ENCODE assay signal across 9 mouse cellular contexts in the genomic region with DNA sequence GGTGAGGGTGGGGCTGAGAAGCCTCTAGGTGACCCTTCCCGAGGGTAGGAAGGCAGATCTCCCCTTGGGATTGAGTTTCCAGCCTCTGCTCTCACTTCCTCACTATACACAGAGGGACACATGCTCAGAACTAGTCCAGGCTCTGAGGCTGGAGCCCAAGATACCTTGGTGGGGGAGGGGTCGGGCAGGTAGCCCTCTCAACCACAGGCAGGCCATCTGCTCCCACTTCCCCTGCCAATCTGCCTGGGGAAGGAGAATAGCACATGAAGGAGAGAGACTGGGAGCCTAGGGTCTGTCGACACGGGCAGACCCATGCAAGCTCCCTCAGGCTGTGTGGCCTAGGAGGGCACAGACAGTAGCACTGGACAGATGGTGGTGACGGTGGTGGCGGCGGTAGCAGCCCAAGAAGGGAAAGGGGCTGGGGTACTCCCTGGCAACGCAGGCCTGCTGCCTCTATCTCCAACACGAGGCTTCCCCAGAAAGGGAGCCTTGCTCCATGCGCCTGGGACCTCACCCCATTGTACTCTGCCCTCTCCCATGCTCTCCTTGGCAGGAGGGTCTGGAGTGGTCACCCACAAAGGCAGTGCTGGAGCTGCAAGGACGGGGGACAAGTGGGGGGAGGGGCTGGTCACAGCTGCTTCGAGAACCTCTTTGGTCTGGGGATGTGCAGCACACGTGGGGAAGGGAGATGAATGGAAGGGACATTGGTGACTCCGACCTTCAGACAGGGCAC. TPM values are rescaled to one million over a fixed set of nuclear protein-coding genes. Genes with fewer than 3 reads are reported as not detected.
DNase-seq lines count a peak whose midpoint lies in the region; ATAC-seq lines count a peak whose summit lies in the region.
"Had no signal": no experiment of that assay in that cellular context is flagged by ENCODE, and none has a peak within 500 bp of the region (broad histone marks: within the 10 kb centered on the region; RNA-seq: fewer than 3 reads in every experiment).

No protein-coding gene starts in this region.

- peak overlapping the region; percentile 75 for H3K4me2 ChIP-seq in lung, embryonic 15.5 days
- H3K4me2 ChIP-seq in intestine, embryonic 14.5 days (ENCODE audit: low read length): peak overlapping the region; percentile 69
- H3K4me2 ChIP-seq in neural tube, embryonic 14.5 days (ENCODE audit: low read depth, low read length): peak overlapping the region; percentile 40

- H3K9me3 ChIP-seq in lung, embryonic 15.5 days: no peaks in the 10 kb centered on the region
- no peaks in the 10 kb centered on the region for H3K9me3 ChIP-seq in intestine, embryonic 14.5 days (ENCODE audit: control insufficient read depth, low read length)
- no peaks in the 10 kb centered on the region for H3K9me3 ChIP-seq in neural tube, embryonic 14.5 days (ENCODE audit: control insufficient read depth, low read length)

- no peaks in the 10 kb centered on the region for H3K36me3 ChIP-seq in lung, embryonic 15.5 days
- no peaks in the 10 kb centered on the region for H3K36me3 ChIP-seq in intestine, embryonic 14.5 days (ENCODE audit: control insufficient read depth, insufficient read depth, low read length)
- no peaks in the 10 kb centered on the region; the same call in 1 of the 2 replicates for H3K36me3 ChIP-seq in neural tube, embryonic 14.5 days (ENCODE audit: control insufficient read depth, insufficient read depth, low read length)

- H3K9ac ChIP-seq in lung, embryonic 15.5 days: peak overlapping the region; percentile 39; the same call in 1 of the 2 replicates
- H3K9ac ChIP-seq in intestine, embryonic 14.5 days (ENCODE audit: low read length): no peak overlapping the region; the same call in 1 of the 2 replicates
- H3K9ac ChIP-seq in neural tube, embryonic 14.5 days (replicated peaks; ENCODE audit: low read depth, low read length): peak overlapping the region; percentile 41; the same call in 1 of the 2 replicates

- peaks cover 15% of the 10 kb centered on the region for H3K4me1 ChIP-seq in lung, embryonic 15.5 days
- peaks cover 15% of the 10 kb centered on the region for H3K4me1 ChIP-seq in intestine, embryonic 14.5 days (replicated peaks; ENCODE audit: control insufficient read depth, insufficient read depth, low read length)
- H3K4me1 ChIP-seq in neural tube, embryonic 14.5 days (ENCODE audit: control insufficient read depth, insufficient read depth, low read length): peaks cover 10% of the 10 kb centered on the region; the same call in 1 of the 2 replicates

- H3K27me3 ChIP-seq in lung, embryonic 15.5 days: peaks cover 51% of the 10 kb centered on the region
- peaks cover 47% of the 10 kb centered on the region for H3K27me3 ChIP-seq in intestine, embryonic 14.5 days (replicated peaks; ENCODE audit: control insufficient read depth, insufficient read depth, low read length)
- H3K27me3 ChIP-seq in neural tube, embryonic 14.5 days (ENCODE audit: control insufficient read depth, insufficient read depth, low read length): peaks cover 39% of the 10 kb centered on the region

- H3K27ac ChIP-seq in lung, embryonic 15.5 days: no peak overlapping the region
- H3K27ac ChIP-seq in intestine, embryonic 14.5 days (ENCODE audit: low read depth): no peak overlapping the region
- no peak overlapping the region for H3K27ac ChIP-seq in neural tube, embryonic 14.5 days (ENCODE audit: low read depth, low read length)

- ATAC-seq in lung, embryonic 15.5 days (ENCODE audit: borderline replicate concordance, extremely low read depth, low FRiP score, low TSS enrichment): no peak
- no peak for ATAC-seq in intestine, embryonic 14.5 days (replicated peaks; ENCODE audit: low FRiP score, low TSS enrichment, low read depth)
- no peak; the same call in 1 of the 2 replicates for ATAC-seq in neural tube, embryonic 14.5 days (ENCODE audit: low read depth)

- DNase-seq in lung, adult 18-20 months: no peak
- peak; percentile 6 for DNase-seq in embryo, embryonic 10 days (ENCODE audit: low spot score)
- no peak for DNase-seq in intestine, embryonic 14.5 days (ENCODE audit: low spot score)
- no peak for DNase-seq in frontal cortex, postnatal 10 days (ENCODE audit: low spot score in 2 of 2)
- no peak for DNase-seq in layer of hippocampus, postnatal 14 days (ENCODE audit: low spot score in 2 of 2)
- no peak for DNase-seq in gastrocnemius, adult 18-20 months (ENCODE audit: low spot score)

- 20% methylated on average over 14 of the region's 14 CpGs for WGBS in lung, embryonic 15.5 days
- WGBS in intestine, embryonic 14.5 days: 29% methylated on average over 14 of the region's 14 CpGs
- 14% methylated on average over 14 of the region's 14 CpGs for WGBS in neural tube, embryonic 14.5 days

- peak overlapping the region; percentile 37 for H3K4me3 ChIP-seq in lung, embryonic 15.5 days
- peak overlapping the region; percentile 37; the same call in 1 of the 2 replicates for H3K4me3 ChIP-seq in intestine, embryonic 14.5 days (ENCODE audit: low read depth, low read length)
- H3K4me3 ChIP-seq in neural tube, embryonic 14.5 days (ENCODE audit: low read depth, low read length): no peak overlapping the region
- H3K4me3 ChIP-seq: myocyte had no signal

RNA-seq across cellular contexts. Expression of gene Ubox5, which starts 4.3 kb away (rescaled TPM):
- polyA plus RNA-seq in lung, embryonic 15.5 days (2015; fragmentation: Nextera tagmentation; extraction: Ambion mirVana): 10.4 and 10.5 TPM in 2 replicates
- 15.9 and 17.2 TPM in 2 replicates for polyA plus RNA-seq in intestine, embryonic 14.5 days (2014; fragmentation: Nextera tagmentation; extraction: Ambion mirVana)
- 11.3 and 12.5 TPM in 2 replicates for polyA plus RNA-seq in neural tube, embryonic 14.5 days (2014; fragmentation: Nextera tagmentation; extraction: Ambion mirVana)
- 1 to 10 TPM; 7.3 to 8.5 TPM for total RNA-seq in layer of hippocampus, postnatal 14 days (2021)
- total RNA-seq in gastrocnemius, adult 18-20 months (2021): 1 to 10 TPM; 5.2 TPM

RNA-seq across cellular contexts. Expression of gene Fastkd5, which starts 4.3 kb away (rescaled TPM):
- polyA plus RNA-seq in lung, embryonic 15.5 days (2015; fragmentation: Nextera tagmentation; extraction: Ambion mirVana): 14.6 and 15.0 TPM in 2 replicates
- 17.2 and 17.7 TPM in 2 replicates for polyA plus RNA-seq in intestine, embryonic 14.5 days (2014; fragmentation: Nextera tagmentation; extraction: Ambion mirVana)
- 12.4 and 14.6 TPM in 2 replicates for polyA plus RNA-seq in neural tube, embryonic 14.5 days (2014; fragmentation: Nextera tagmentation; extraction: Ambion mirVana)
- total RNA-seq in layer of hippocampus, postnatal 14 days (2021): 1 to 10 TPM; 8.1 to 8.2 TPM
- total RNA-seq in gastrocnemius, adult 18-20 months (2021): 1 to 10 TPM; 5.8 to 6.2 TPM

RNA-seq across cellular contexts. Expression of gene Lzts3, which starts 8.4 kb away (rescaled TPM):
- polyA plus RNA-seq in lung, embryonic 15.5 days (2015; fragmentation: Nextera tagmentation; extraction: Ambion mirVana): 2.9 and 3.2 TPM in 2 replicates
- 4.0 and 5.2 TPM in 2 replicates for polyA plus RNA-seq in intestine, embryonic 14.5 days (2014; fragmentation: Nextera tagmentation; extraction: Ambion mirVana)
- polyA plus RNA-seq in neural tube, embryonic 14.5 days (2014; fragmentation: Nextera tagmentation; extraction: Ambion mirVana): 6.2 and 8.4 TPM in 2 replicates
- total RNA-seq in layer of hippocampus, postnatal 14 days (2021): 10 to 100 TPM; 73.7 to 79.3 TPM
- total RNA-seq in gastrocnemius, adult 18-20 months (2021): 1 to 10 TPM; 2.3 to 3.2 TPM

RNA-seq across cellular contexts. Expression of gene Ddrgk1, which starts 30.3 kb away (rescaled TPM):
- polyA plus RNA-seq in lung, embryonic 15.5 days (2015; fragmentation: Nextera tagmentation; extraction: Ambion mirVana): 51.7 and 56.7 TPM in 2 replicates
- polyA plus RNA-seq in intestine, embryonic 14.5 days (2014; fragmentation: Nextera tagmentation; extraction: Ambion mirVana): 67.9 and 68.1 TPM in 2 replicates
- polyA plus RNA-seq in neural tube, embryonic 14.5 days (2014; fragmentation: Nextera tagmentation; extraction: Ambion mirVana): 75.0 and 77.0 TPM in 2 replicates
- total RNA-seq in layer of hippocampus, postnatal 14 days (2021): 10 to 100 TPM; 80.9 to 81.2 TPM
- total RNA-seq in gastrocnemius, adult 18-20 months (2021): 100 to 1,000 TPM; 117 to 118 TPM

RNA-seq across cellular contexts. Expression of gene Itpa, which starts 33.2 kb away (rescaled TPM):
- polyA plus RNA-seq in lung, embryonic 15.5 days (2015; fragmentation: Nextera tagmentation; extraction: Ambion mirVana): 103 and 108 TPM in 2 replicates
- polyA plus RNA-seq in intestine, embryonic 14.5 days (2014; fragmentation: Nextera tagmentation; extraction: Ambion mirVana): 86.7 and 95.7 TPM in 2 replicates
- polyA plus RNA-seq in neural tube, embryonic 14.5 days (2014; fragmentation: Nextera tagmentation; extraction: Ambion mirVana): 116 and 117 TPM in 2 replicates
- total RNA-seq in layer of hippocampus, postnatal 14 days (2021): 10 to 100 TPM; 37.4 to 39.9 TPM
- total RNA-seq in gastrocnemius, adult 18-20 months (2021): 10 to 100 TPM; 11.5 to 12.7 TPM
